Mouse (Mus musculus) limb, embryonic 13.5 days (tissue): ENCODE results near the gene Nsrp1. TPM values are rescaled to one million over a fixed set of nuclear protein-coding genes. Genes with fewer than 3 reads are reported as not detected.

ENCODE experiments used
- ATAC-seq: fragments of 200-750 bp; cut with Nextera tagmentation; 2 replicates; pipeline ENCODE4 v1.8.0; 2017; ENCODE audit warnings: low read depth, moderate number of reproducible peaks, moderate TSS enrichment; ENCODE audit not compliant: low FRiP score
- H3K27ac ChIP-seq: fragments of 300-500 bp; sonication (generic); 2 replicates; pipeline ENCODE4 v1.5.1; 2015; ENCODE audit warnings: inconsistent platforms, mild to moderate bottlenecking, moderate library complexity
- H3K27me3 ChIP-seq: fragments of 300-500 bp; sonication (generic); 2 replicates; pipeline ENCODE4 v1.6.1; 2015; ENCODE audit warnings: mild to moderate bottlenecking, inconsistent platforms
- H3K36me3 ChIP-seq: fragments of 300-500 bp; sonication (generic); 2 replicates; pipeline ENCODE4 v1.6.1; 2015; ENCODE audit warnings: inconsistent platforms, mild to moderate bottlenecking, moderate library complexity
- H3K4me1 ChIP-seq: fragments of 300-500 bp; sonication (generic); 2 replicates; pipeline ENCODE4 v1.6.1; 2015; ENCODE audit warnings: inconsistent platforms
- H3K4me2 ChIP-seq: fragments of 300-500 bp; sonication (generic); replicated peaks from 2 replicates; pipeline ENCODE4 v1.6.1; 2015; ENCODE audit warnings: inconsistent platforms, mild to moderate bottlenecking, moderate library complexity
- H3K4me3 ChIP-seq: fragments of 300-500 bp; sonication (generic); 2 replicates; pipeline ENCODE4 v1.5.1; 2015; ENCODE audit warnings: moderate library complexity, mild to moderate bottlenecking, inconsistent platforms
- H3K9ac ChIP-seq: fragments of 300-500 bp; sonication (generic); 2 replicates; pipeline ENCODE4 v1.6.1; 2015; ENCODE audit warnings: mild to moderate bottlenecking, inconsistent platforms
- H3K9me3 ChIP-seq: fragments of 300-500 bp; sonication (generic); 2 replicates; pipeline ENCODE4 v1.6.1; 2016; ENCODE audit warnings: inconsistent platforms
- WGBS: fragments of 180-500 bp; shearing (Covaris S2); methylation state at CpG from one replicate; pipeline ENCODE4 v1.1.7; 2015; 5-methylcytosine and 5-hydroxymethylcytosine counted together
- polyA plus RNA-seq: library from polyadenylated mRNA; unstranded; fragments of >200 nt; fragmentation: Nextera tagmentation; extraction: Ambion mirVana; gene quantifications from 2 replicates; pipeline ENCODE4 v1.2.1, GENCODE M21; 2015

The Nsrp1 gene
- polyA plus RNA-seq, 1 experiment from 2014 or later: 79.3 TPM

DNA sequence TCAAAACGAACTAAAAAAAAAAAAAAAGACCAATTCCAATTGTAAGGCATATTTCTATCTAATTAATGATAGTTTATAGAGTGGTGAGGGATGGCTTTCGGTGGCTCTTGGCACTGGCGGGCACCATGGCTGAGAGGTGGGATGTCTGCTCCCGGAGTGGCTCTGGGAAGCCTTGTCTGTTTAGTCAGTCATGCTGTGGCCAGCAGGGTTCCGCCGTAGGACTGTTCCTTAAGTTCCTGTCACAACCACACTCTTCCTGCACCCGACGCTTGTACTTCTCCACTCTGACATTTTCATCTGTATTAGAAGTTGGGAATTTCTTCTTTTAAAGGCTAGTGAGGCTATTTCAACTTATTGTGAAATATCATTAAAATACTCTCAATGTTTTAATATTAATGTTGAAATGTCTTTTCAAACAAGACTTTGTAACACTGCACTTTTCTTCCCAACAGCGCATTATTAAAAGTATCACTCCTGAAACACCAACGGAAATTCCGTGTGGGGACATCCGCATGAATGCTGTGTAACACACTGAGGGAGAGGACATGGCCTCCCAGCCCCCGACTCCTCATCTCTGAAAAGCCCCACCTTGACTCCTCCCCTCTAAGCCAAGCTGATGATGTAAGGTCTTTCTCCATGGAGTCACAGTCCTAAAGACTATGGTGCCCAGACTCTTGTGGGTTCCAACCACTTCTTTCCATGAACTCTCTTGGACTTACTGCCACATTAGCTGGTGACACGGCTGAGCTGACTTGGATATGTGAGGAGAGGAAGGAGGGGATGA lies 46.9 kb downstream of the Nsrp1 start:
- no peak overlapping the region for H3K9ac ChIP-seq
- H3K9me3 ChIP-seq: no peaks in the 10 kb centered on the region
- H3K27ac ChIP-seq: no peak overlapping the region
- no peak overlapping the region for H3K4me3 ChIP-seq
- no peak for ATAC-seq
- H3K27me3 ChIP-seq: no peaks in the 10 kb centered on the region
- H3K4me2 ChIP-seq: no peak overlapping the region
- WGBS: 85% methylated on average over 14 of the region's 14 CpGs
- no peaks in the 10 kb centered on the region for H3K4me1 ChIP-seq
- no peaks in the 10 kb centered on the region for H3K36me3 ChIP-seq

DNA sequence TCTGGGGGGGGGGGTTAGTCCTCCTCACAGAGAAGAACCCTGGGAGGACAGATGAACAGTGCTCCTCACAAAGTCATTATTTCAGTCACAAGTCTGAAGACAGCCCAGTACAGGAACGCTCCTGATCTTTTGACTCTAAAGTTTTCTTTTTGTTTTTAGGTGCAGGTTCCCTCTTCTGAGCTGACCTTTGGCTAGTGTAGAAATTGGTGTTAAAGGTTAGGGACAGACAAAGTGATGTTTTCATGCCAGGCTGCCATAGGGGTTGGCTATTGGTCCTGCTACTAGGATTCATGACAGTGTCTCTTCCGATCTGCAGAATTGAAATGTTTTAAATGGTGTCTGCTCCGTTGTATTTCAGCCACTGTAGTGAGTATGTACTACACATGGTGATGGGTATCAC lies 50.1 kb downstream of the Nsrp1 start:
- H3K27ac ChIP-seq: no peak overlapping the region
- H3K9me3 ChIP-seq: no peaks in the 10 kb centered on the region
- no peak overlapping the region for H3K9ac ChIP-seq
- no peak overlapping the region for H3K4me2 ChIP-seq
- H3K36me3 ChIP-seq: no peaks in the 10 kb centered on the region
- H3K4me1 ChIP-seq: no peaks in the 10 kb centered on the region
- no peak for ATAC-seq
- 90% methylated on average over 3 of the region's 3 CpGs for WGBS
- H3K4me3 ChIP-seq: no peak overlapping the region
- H3K27me3 ChIP-seq: no peaks in the 10 kb centered on the region

DNA sequence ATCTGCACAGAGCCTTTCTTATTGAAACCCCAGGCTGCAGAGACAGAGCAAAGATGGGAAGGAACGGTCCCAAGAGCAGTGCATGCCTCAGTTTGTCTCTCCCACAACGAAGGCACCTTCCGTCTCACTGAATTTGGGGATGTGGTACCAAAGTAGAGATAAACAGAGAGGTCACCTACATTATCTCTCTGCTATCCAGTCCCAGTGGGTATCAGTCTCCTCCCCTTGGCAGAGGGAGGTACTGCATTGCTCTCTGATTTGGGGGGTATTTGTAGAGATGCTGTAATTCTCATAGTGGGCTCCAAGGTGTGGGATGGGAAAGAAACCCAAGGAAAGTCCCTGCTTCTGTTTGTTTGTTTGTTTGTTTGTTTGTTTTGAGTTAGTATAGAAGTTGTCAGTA lies 51.7 kb downstream of the Nsrp1 start:
- H3K27me3 ChIP-seq: no peaks in the 10 kb centered on the region
- no peak overlapping the region for H3K4me3 ChIP-seq
- 80% methylated on average over 3 of the region's 3 CpGs for WGBS
- no peak overlapping the region for H3K9ac ChIP-seq
- H3K4me2 ChIP-seq: no peak overlapping the region
- no peaks in the 10 kb centered on the region for H3K4me1 ChIP-seq
- no peak for ATAC-seq
- H3K27ac ChIP-seq: no peak overlapping the region
- no peaks in the 10 kb centered on the region for H3K9me3 ChIP-seq
- no peaks in the 10 kb centered on the region for H3K36me3 ChIP-seq

GRCm38 (mm10) chr11:77021749-77022396 lies 56.4 kb downstream of the Nsrp1 start:
- H3K4me3 ChIP-seq: no peak overlapping the region
- ATAC-seq: no peak
- H3K27ac ChIP-seq: no peak overlapping the region
- H3K36me3 ChIP-seq: no peaks in the 10 kb centered on the region
- no peak overlapping the region for H3K9ac ChIP-seq
- H3K27me3 ChIP-seq: no peaks in the 10 kb centered on the region
- no peak overlapping the region for H3K4me2 ChIP-seq
- H3K9me3 ChIP-seq: no peaks in the 10 kb centered on the region
- WGBS: 85% methylated on average over 9 of the region's 9 CpGs
- no peaks in the 10 kb centered on the region for H3K4me1 ChIP-seq

GRCm38 (mm10) chr11:77019539-77019938 lies 58.7 kb downstream of the Nsrp1 start:
- no peaks in the 10 kb centered on the region for H3K36me3 ChIP-seq
- H3K4me1 ChIP-seq: no peaks in the 10 kb centered on the region
- H3K4me3 ChIP-seq: no peak overlapping the region
- no peaks in the 10 kb centered on the region for H3K27me3 ChIP-seq
- H3K9me3 ChIP-seq: no peaks in the 10 kb centered on the region
- ATAC-seq: no peak
- H3K4me2 ChIP-seq: no peak overlapping the region
- H3K9ac ChIP-seq: no peak overlapping the region
- 77% methylated on average over 8 of the region's 8 CpGs for WGBS
- H3K27ac ChIP-seq: no peak overlapping the region

DNA sequence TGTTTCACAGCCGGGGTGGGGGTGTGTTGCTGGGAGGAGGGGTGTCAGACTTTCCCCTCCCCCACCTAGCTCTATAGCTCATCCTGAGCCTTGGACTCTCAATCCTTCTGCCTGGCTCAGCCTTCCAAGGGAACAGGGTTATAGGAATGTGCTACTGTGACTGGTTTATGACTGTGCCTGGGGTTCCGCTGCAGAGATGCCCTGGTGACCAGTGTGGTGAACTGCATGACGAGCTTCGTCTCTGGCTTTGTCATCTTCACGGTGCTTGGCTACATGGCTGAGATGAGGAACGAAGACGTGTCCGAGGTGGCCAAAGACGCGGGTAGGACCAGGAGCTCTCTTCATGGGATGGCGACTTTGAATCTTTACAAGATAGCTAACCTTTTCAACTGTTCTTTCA lies 60.2 kb downstream of the Nsrp1 start:
- Histone ChIP-seq H3K36me3 (no peaks in the 10 kb centered on the region), H3K9me3 (no peaks in the 10 kb centered on the region), H3K27me3 (no peaks in the 10 kb centered on the region), H3K27ac (no peak overlapping the region), H3K9ac (no peak overlapping the region), H3K4me2 (no peak overlapping the region), H3K4me1 (no peaks in the 10 kb centered on the region), H3K4me3 (no peak overlapping the region)
- ATAC-seq: no peak
- 77% methylated on average over 11 of the region's 11 CpGs for WGBS

GRCm38 (mm10) chr11:77010762-77011475 lies 67.3 kb downstream of the Nsrp1 start:
- no peak overlapping the region for H3K9ac ChIP-seq
- H3K4me1 ChIP-seq: peaks cover 9% of the 10 kb centered on the region
- H3K9me3 ChIP-seq: no peaks in the 10 kb centered on the region
- H3K4me3 ChIP-seq: no peak overlapping the region
- no peaks in the 10 kb centered on the region for H3K36me3 ChIP-seq
- H3K4me2 ChIP-seq: no peak overlapping the region
- no peak overlapping the region for H3K27ac ChIP-seq
- WGBS: 76% methylated on average over 10 of the region's 10 CpGs
- 0 out of 2 replicates have a peak, but pooled peaks cover 2% of the 10 kb centered on the region for H3K27me3 ChIP-seq
- ATAC-seq: no peak

DNA sequence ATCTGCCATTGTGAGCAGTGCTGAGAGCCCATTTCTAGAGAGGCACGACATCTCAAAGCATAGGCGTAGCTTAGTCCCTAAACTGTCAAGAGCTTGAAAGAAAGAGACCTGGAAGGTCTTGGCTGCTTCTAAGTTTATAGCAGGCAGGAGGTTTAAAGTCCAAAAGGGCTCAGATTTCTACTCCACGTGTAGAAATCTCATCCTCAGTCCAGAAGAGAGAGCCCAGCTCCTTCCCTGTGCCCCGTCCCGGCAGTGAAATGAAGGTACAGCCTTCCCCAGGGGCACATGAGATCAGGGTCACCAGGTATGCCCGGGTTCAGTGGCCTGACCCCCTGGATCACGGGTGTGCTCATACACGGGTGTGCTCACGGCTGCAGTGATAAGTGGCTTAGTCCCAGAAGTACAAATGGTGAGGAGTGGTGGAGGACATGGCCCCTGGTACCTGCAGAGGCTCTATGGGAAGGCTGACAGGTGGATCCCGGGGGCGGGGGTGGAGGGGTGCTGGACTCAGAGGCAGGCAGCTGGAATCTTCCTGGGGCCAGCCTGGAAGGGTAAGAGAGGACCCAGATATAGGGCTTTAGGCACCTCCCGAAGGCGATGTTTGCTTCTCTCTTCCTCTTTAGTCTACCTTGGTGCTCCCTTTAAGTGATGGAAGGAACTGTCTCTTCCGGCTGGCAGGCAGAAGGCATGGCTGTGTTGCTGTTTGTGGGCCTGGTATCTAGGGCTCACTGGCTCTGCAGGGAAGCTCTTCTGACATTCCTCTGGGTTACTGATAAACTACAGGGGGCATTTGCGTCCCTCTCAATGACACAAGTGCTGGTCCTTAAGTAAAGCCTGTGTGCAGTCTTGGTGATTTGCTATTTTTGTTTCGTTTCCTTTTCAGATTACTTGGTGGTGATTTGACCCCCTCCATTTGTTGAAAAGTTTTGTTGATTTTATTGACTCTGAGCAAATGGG lies 68.9 kb downstream of the Nsrp1 start:
- no peak overlapping the region for H3K27ac ChIP-seq
- H3K4me1 ChIP-seq: peaks cover 9% of the 10 kb centered on the region
- H3K27me3 ChIP-seq: peaks cover 6% of the 10 kb centered on the region; the same call in 1 of the 2 replicates
- no peaks in the 10 kb centered on the region for H3K36me3 ChIP-seq
- no peak overlapping the region for H3K4me2 ChIP-seq
- no peak overlapping the region for H3K4me3 ChIP-seq
- H3K9ac ChIP-seq: no peak overlapping the region
- no peak for ATAC-seq
- H3K9me3 ChIP-seq: no peaks in the 10 kb centered on the region
- 72% methylated on average over 16 of the region's 16 CpGs for WGBS

DNA sequence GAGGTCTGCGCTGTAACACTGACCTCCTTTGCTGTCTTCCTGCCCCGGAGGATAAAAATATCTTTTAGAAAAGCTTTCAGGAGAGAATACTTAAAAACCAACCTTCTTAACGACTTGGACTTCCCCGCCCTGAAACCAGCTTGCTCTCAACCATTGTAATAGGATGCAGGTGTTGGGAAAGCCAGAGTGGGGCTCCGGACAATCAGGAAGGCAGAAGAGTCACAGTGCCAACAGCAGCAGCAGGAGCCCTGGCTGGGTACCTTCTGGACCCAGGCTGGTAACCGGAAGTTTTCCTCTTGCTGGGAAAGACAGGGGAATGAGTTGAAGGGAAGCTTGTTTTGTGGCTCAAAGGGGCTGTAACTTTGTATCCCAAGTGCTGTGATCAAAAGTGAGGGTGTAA lies 71.6 kb downstream of the Nsrp1 start:
- ATAC-seq: no peak
- H3K9ac ChIP-seq: no peak overlapping the region
- no peaks in the 10 kb centered on the region for H3K9me3 ChIP-seq
- no peaks in the 10 kb centered on the region for H3K36me3 ChIP-seq
- H3K27me3 ChIP-seq: peaks cover 11% of the 10 kb centered on the region; the same call in 1 of the 2 replicates
- no peak overlapping the region for H3K4me3 ChIP-seq
- H3K27ac ChIP-seq: no peak overlapping the region
- peaks cover 9% of the 10 kb centered on the region for H3K4me1 ChIP-seq
- H3K4me2 ChIP-seq: 0 out of 2 replicates have a peak overlapping the region, but pooled peaks have one; percentile 7
- 16% methylated on average over 6 of the region's 6 CpGs for WGBS

- H3K4me2 ChIP-seq: no peak overlapping the region
- H3K4me1 ChIP-seq: peaks cover 9% of the 10 kb centered on the region
- WGBS: 24% methylated on average over 3 of the region's 4 CpGs
- no peaks in the 10 kb centered on the region for H3K36me3 ChIP-seq
- no peak overlapping the region for H3K4me3 ChIP-seq
- no peaks in the 10 kb centered on the region for H3K9me3 ChIP-seq
- H3K27me3 ChIP-seq: peaks cover 19% of the 10 kb centered on the region
- no peak overlapping the region for H3K27ac ChIP-seq
- H3K9ac ChIP-seq: no peak overlapping the region
- no peak for ATAC-seq
Observed at GRCm38 (mm10) chr11:77005881-77006280, 72.4 kb downstream of the Nsrp1 start.

GRCm38 (mm10) chr11:77002361-77002760 lies 75.9 kb downstream of the Nsrp1 start:
- Histone ChIP-seq H3K36me3 (no peaks in the 10 kb centered on the region), H3K4me2 (no peak overlapping the region)
- 50% methylated on average over 1 of the region's 1 CpGs for WGBS

More at GRCm38 (mm10) chr11:77002361-77002760, 75.9 kb downstream of the Nsrp1 start:
- no peak for ATAC-seq
- Histone ChIP-seq H3K9ac (no peak overlapping the region), H3K27me3 (peaks cover 49% of the 10 kb centered on the region), H3K4me1 (peaks cover 22% of the 10 kb centered on the region), H3K27ac (no peak overlapping the region), H3K9me3 (no peaks in the 10 kb centered on the region), H3K4me3 (no peak overlapping the region)
